Mouse (Mus musculus) adrenal gland, adult 10 weeks (tissue): Measurements from ENCODE around the gene Cul7. TPM values are rescaled to one million over a fixed set of nuclear protein-coding genes. Genes with fewer than 3 reads are reported as not detected.

Experiments
- polyA plus RNA-seq: library from polyadenylated mRNA; stranded (reverse); fragments of 350-450 nt; fragmentation: Illumina TruSeq; extraction: RNeasy Lipid Tissue Mini Kit (QIAGEN cat#74804); gene quantifications from one replicate; pipeline ENCODE4 v1.2.3, GENCODE M21; 2014; ENCODE audit warnings: low read depth, low replicate concordance

Gene Cul7
- polyA plus RNA-seq: 0.41 TPM

DNA sequence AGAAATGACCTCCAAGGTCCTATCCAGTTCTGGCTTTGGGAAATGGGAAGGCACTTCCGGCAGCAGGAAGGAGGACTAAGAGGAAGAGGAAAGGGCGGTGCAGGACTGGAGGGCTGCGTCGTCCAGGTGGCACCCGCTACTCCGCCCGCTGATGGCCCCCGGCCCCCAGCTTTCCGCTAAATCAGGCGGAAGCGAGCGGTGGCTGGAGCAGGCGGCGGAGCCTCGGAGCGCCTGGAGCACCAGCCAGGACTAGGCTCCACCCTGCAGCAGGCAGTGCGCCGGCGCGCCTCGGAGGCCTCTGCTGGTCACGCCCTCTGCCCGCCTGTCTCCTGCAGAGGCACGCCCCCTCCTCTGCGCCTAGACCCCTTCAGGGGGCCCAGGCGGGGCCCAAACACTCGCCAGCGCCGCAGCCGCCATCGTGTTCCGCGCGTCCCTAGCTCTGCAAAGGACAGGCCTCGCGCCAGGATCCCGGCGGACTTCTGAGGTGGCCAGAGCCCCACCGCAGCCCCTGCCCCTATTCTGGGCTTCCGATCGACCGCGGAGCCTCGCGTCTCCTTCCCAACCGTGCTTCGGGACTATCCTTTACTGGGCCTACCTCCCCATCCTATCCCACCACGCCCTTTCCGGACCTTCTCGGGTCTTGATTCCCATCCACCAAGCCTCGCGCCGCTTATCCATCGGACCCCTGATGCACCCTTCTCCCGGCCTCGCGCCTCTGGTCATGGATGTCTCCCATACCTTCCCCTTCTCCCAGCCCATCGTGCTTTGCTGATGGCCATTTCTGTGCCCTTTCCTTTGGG, at the start of gene Cul7:
Gene Cul7 (plus strand): TSS at position 106 of the 800 bp plus-strand sequence.

DNA sequence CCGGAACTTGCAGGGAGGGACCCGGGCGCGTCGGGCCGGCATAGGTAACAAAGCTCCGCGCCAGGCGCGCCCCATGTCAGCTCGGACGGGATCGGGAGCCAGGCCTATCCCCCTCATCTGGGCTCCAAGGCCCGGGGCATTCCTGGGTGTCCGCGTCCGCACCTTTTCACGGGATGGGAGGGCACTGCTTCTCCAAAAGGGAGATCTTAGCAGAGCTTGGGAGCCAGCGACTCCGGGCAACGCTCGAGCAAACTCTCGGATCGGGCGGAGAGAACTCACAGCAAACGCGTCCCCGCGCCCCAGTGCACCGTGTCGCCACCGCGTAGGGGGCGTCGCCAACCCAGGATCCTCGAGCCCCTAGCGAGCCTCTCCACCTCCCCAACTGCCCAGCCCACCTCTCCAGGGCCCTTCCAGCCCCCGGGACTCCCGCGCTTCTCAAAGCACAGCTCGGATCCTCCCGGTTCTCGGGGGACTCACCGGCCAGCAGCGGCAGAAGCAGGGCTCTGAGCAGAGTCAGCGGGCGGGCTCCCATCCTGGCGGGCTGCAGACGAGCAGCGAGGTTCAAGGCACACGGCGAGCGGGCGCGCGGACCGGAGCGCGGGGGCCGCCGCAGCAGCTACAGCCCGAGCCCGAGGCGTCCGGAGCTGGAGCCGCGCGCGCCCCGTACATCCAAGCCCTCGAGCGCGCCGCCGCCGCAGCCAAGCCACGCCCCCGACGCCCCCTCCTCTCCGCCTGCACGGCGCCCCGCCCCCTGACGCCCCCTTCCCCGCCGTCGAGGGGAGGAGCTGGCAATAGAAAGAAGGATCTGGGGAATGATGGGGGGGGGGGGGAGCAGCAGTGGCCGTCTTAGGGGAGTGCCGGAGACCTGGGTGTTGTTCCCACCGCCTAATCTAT, 21.1 kb upstream of the Cul7 start, which contains the start of gene Ptk7:
Gene Ptk7 (minus strand): TSS at position 714 of the 894 bp plus-strand sequence.

DNA sequence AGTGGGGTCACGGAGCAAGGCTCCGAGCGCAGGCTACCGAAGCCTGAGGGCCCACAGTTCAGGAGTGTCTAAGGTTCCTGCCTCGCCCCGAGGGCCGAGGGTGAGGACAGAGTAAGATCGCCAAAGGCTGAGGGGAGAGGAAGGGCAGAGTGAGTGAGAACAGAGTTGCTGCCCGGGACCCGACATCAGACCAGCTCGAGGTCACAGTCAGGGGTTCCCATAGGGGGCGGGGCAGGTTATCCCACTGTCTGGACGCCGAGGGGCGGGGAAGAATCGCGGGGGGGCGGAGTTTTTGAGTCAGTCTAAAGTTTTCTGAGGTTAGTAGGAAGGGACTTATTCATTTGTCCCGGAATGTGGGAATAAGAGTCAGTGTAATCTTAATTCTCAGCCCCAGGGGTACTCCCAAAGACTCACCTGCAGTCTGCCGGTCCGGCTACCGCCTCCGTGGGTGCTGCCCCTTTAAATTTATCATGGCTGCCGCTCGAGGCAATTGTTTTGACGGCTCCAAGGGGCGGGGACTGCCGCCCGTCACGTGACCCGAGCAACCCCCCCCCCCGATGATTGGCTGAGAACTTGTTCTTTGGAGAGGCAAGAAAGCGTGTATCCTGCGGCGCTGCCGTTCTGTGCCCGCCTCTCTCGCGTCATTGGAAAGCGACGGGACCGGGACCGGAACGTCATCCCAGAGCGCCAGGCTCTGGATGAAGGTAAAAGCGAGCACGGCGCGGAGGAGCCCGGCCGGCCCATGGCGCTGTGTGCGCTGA, 4.4 kb upstream of the Cul7 start, which contains the start of the genes Klc4 and Mrpl2:
Gene Klc4 (minus strand): TSS at position 462 of the 761 bp plus-strand sequence.
Gene Mrpl2 (plus strand): TSS at position 669 of the 761 bp plus-strand sequence.

DNA sequence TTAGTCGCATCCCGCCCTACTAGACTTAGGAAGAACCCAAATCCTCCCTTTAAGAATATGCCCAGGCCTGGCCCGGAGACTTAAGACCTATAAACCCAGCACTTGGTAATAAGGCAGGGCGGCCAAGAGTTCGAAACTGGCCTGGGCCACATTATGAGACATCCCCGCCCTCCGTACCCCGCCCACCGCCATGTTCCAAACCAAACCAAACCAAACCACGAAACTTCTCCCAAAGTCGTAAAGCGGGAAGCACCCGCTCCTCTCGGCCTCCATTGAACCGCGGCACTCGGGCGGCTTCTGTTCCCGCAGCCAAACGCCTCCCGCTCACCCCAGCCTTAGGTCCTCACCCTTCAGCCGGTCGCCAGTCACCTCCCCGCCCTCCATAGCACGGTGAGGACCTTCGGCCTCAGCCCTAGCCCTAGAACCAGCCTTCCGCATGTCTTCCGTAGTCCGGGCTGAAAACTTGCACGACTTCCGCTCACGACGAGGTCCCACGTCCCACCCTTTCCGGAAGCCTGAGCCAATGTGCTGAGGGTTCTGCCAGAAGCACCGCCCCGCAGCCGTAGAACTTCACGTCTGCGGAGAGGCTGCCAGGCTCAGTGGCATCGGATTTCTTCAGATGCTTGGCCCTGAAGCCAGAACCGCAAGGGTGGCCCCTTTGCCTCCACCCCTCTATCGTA, 23.9 kb downstream of the Cul7 start, which contains the start of gene Rrp36:
Gene Rrp36 (minus strand): TSS at position 503 of the 680 bp plus-strand sequence.

DNA sequence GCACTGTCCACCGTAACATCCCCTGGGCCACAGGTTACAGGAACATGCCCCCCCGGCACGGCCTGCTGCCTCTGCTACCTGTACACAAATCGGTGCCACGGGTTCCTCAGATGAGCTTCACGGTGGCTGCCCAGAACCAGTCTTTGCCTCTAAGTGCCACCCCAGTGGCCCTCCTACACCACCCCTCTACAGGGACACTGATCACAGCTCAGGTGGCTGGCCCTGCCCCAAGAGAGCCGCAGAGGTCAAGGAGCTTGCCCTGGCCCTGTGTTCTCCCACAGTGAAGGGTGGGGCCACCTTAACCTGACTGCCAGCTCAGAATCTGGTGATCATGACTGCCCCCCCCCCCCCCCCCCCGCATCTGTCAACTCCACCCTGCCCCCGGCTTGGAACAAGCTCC, 28.3 kb downstream of the Cul7 start, which contains the start of gene Mea1:
Gene Mea1 (plus strand): TSS at position 378 of the 400 bp plus-strand sequence.

DNA sequence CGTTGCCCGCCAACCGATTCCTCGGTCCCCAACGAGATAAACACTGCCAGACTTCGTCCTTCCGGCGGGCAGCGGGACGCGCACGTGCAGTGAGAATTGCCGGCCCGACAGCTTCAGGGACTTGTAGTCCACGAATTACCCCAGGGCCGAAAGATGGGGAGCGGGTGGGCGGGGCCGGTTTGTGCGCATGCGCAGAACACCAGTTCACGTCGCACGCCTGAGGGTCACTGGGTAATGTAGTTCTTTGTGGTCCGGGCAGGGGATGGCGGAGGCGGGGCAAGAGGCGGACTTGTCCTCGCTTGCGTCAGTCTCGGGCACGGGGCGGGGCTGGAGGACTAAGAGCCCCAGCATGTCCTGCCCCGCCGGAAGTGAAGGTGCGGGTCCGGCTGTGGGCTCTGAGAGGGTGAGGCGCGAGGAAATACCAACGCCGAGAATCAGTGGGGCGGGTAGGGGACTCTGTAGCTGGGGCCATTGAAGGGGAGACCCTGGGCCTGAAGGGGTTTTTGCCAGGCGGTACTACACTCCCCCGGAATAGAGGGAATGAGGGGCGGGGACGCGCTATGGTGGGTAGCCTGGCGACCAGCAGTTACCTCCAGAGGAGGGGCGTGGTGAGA, 30.7 kb downstream of the Cul7 start, which contains the start of gene Klhdc3:
Gene Klhdc3 (minus strand): TSS at position 155 of the 614 bp plus-strand sequence.

DNA sequence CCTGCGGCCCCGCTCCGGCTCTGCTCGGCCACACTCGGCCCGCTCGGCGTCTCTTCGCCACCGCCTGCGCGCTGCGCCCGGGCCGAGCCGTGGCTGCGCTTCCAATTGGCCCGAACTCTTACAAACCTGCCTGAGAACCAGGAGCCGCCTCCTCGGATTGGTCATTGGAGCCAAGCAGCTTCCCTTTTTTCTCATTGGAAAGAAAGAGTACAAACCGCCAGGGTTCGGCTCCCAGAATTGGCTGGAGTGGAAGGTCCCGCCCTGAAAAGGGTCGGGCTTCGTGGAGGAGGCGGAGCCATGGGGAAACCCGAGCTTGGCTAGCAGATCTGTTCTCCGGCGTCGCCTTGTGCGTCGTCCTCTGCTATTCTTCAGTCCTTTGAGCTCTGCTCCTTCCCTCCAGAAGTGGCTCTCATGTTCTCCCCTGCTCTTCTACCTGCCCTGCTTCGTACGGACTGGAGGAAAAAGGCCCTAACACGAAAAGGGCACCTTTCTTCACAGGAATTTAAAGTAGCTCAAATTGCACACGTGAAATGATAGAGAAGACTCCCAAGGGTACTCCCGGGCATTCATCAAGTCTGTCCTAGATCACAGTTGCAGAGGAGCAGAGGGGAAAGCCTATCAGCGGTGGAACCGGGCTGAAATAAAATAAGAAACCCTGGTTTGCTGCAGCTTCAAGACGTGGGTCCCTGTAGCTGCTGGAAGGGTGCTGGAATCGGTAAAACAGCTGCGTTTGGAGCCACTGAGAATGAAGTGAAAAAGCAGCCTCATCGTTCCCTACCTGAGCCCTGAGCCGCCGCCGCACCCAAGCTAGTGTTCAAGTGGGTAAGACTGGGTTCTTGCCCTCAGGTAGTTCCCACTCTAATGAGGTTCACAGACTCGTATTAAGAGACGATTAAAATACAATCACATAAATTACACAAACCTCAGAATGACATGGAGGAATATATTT, 55.0 kb downstream of the Cul7 start, which contains the start of gene Ppp2r5d:
Gene Ppp2r5d (minus strand): TSS at position 225 of the 949 bp plus-strand sequence.

DNA sequence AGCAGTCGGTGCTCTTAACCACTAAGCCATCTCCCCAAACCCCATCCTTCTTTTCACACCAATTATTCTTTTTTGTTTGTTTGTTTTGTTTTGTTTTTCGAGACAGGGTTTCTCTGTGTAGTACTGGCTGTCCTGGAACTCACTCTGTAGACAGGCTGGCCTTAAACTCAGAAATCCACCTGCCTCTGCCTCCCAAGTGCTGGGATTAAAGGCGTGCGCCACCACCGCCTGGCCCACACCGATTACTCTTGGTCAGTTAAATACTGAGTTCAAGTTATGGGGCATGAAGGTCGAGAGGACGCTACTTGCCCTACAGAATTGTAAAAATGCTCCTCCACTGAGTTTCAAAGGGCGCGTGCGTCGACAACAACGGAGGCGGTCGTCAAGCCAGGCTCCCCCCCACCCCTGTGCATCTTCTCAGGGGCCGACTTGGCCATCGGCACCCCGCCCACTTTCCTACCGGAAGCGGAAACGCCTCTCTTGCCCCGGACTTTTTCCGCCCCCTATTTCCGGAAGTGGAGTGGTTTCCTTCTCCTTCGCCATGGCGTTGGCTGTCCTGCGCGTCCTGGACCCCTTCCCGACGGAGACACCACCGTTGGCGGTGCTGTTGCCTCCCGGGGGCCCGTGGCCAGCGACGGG, 60.9 kb downstream of the Cul7 start, which contains the start of gene Pex6:
Gene Pex6 (plus strand): TSS at position 505 of the 639 bp plus-strand sequence.

Other genes starting within 250 kb of the Cul7 start
- gene Crip3, start 221.4 kb upstream of the Cul7 start, polyA plus RNA-seq: not detected
- not detected for gene Slc22a7, start 211.9 kb upstream of the Cul7 start, polyA plus RNA-seq
- gene Ttbk1, start 162.7 kb upstream of the Cul7 start, polyA plus RNA-seq: not detected
- 1.6 TPM for gene Dnph1, start 153.6 kb upstream of the Cul7 start, polyA plus RNA-seq
- 1.3 TPM for gene Cul9, start 103.9 kb upstream of the Cul7 start, polyA plus RNA-seq
- not detected for gene Srf, start 94.2 kb upstream of the Cul7 start, polyA plus RNA-seq
- 0.41 TPM for gene Ptk7, start 20.8 kb upstream of the Cul7 start, polyA plus RNA-seq
- not detected for gene Klc4, start 4.3 kb upstream of the Cul7 start, polyA plus RNA-seq
- 3.4 TPM for gene Mrpl2, start 4.1 kb upstream of the Cul7 start, polyA plus RNA-seq
- 4.2 TPM for gene Rrp36, start 24.0 kb downstream of the Cul7 start, polyA plus RNA-seq
- 5.2 TPM for gene Mea1, start 28.5 kb downstream of the Cul7 start, polyA plus RNA-seq
- gene Klhdc3, start 30.6 kb downstream of the Cul7 start, polyA plus RNA-seq: 3.8 TPM
- gene Ppp2r5d, start 54.8 kb downstream of the Cul7 start, polyA plus RNA-seq: 11.0 TPM
- 0.82 TPM for gene Pex6, start 61.1 kb downstream of the Cul7 start, polyA plus RNA-seq
- not detected for gene Gnmt, start 78.8 kb downstream of the Cul7 start, polyA plus RNA-seq
- 1.2 TPM for gene Cnpy3, start 101.9 kb downstream of the Cul7 start, polyA plus RNA-seq
- gene Ptcra, start 113.4 kb downstream of the Cul7 start, polyA plus RNA-seq: not detected
- 28.8 TPM for gene 2310039H08Rik, start 122.3 kb downstream of the Cul7 start, polyA plus RNA-seq
- 34.1 TPM for gene Rpl7l1, start 132.3 kb downstream of the Cul7 start, polyA plus RNA-seq
- 9.7 TPM for gene Bicral, start 208.1 kb downstream of the Cul7 start, polyA plus RNA-seq
- 0.87 TPM for gene Tbcc, start 240.3 kb downstream of the Cul7 start, polyA plus RNA-seq